Mouse (Mus musculus): ENCODE data around the gene Baiap2l2.

DNA sequence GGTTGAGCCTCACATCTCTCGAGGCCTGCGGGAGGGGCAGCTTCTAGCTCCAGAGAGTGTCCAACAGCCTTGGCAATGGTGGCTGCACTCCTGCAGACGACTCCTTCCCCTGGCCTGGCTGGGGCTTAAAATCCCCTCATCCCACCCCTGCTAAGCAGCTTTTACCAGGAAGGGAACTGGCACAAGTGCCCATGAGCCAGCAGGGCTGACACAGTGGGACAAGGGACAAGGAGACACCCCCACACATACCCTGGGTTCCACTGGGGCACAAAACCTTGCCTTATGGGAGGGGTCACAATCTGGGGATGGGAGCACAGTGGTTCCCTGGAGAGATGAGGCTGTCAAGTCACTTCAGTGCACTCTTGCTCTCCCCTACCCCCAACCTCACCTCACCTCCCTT, 30.7 kb downstream of the Baiap2l2 start, which contains the start of gene Slc16a8:
- no peak for TF ChIP-seq CTCF (IDR thresholded peaks at IDR 0.05; ENCODE audit: insufficient read depth, low read depth, low read length)
- TF ChIP-seq POLR2A (IDR thresholded peaks at IDR 0.05; ENCODE audit: insufficient read depth, low read depth, low read length) = no peak

Measured in olfactory bulb, adult 2 months (tissue).